Mouse (Mus musculus) neural tube, embryonic 11.5 days (tissue): ENCODE data around the gene Zc3h8. TPM values are rescaled to one million over a fixed set of nuclear protein-coding genes. Genes with fewer than 3 reads are reported as not detected.

Experiments used
- ATAC-seq: fragments of 200-750 bp; cut with Nextera tagmentation; 2 replicates; pipeline ENCODE4 v1.8.0; 2017; ENCODE audit warnings: moderate number of reproducible peaks, mild to moderate bottlenecking, moderate TSS enrichment, moderate library complexity; ENCODE audit not compliant: insufficient read depth, low FRiP score, low TSS enrichment
- DNase-seq: peaks from one replicate; pipeline ENCODE4 v3.0.0-alpha.2; 2015; ENCODE audit warnings: low spot score
- H3K27ac ChIP-seq: fragments of 300-500 bp; sonication (generic); 2 replicates; pipeline ENCODE4 v1.5.1; 2014; ENCODE audit warnings: low read depth, mild to moderate bottlenecking, low read length
- H3K27me3 ChIP-seq: fragments of 300-500 bp; sonication (generic); 2 replicates; pipeline ENCODE4 v1.6.1; 2014; ENCODE audit warnings: mild to moderate bottlenecking, low read length, mixed read lengths; ENCODE audit not compliant: control insufficient read depth, insufficient read depth
- H3K36me3 ChIP-seq: fragments of 300-500 bp; sonication (generic); 2 replicates; pipeline ENCODE4 v1.6.1; 2014; ENCODE audit warnings: mild to moderate bottlenecking, low read length, moderate library complexity, mixed read lengths; ENCODE audit not compliant: control insufficient read depth, insufficient read depth
- H3K4me1 ChIP-seq: fragments of 300-500 bp; sonication (generic); 2 replicates; pipeline ENCODE4 v1.6.1; 2014; ENCODE audit warnings: low read length, mixed read lengths; ENCODE audit not compliant: control insufficient read depth, insufficient read depth
- H3K4me2 ChIP-seq: fragments of 300-500 bp; sonication (generic); 2 replicates; pipeline ENCODE4 v1.6.1; 2014; ENCODE audit warnings: low read depth, mild to moderate bottlenecking, moderate library complexity
- H3K4me3 ChIP-seq: fragments of 300-500 bp; sonication (generic); 2 replicates; pipeline ENCODE4 v1.5.1; 2014; ENCODE audit warnings: low read depth, low read length
- H3K9ac ChIP-seq: fragments of 300-500 bp; sonication (generic); 2 replicates; pipeline ENCODE4 v1.6.1; 2014; ENCODE audit warnings: mild to moderate bottlenecking, low read length
- H3K9me3 ChIP-seq: fragments of 300-500 bp; sonication (generic); 2 replicates; pipeline ENCODE4 v1.6.1; 2016; ENCODE audit warnings: low read length; ENCODE audit not compliant: control insufficient read depth
- WGBS: fragments of 180-500 bp; shearing (Covaris S2); extraction: QIAGEN DNeasy Blood & Tissue Kit; methylation state at CpG from one replicate; pipeline ENCODE4 v1.1.7; 2014; 5-methylcytosine and 5-hydroxymethylcytosine counted together
- polyA plus RNA-seq: library from polyadenylated mRNA; unstranded; fragments of >200 nt; fragmentation: Nextera tagmentation; extraction: Ambion mirVana; gene quantifications from 2 replicates; pipeline ENCODE4 v1.2.1, GENCODE M21; 2014

Zc3h8 gene
- polyA plus RNA-seq, 1 experiment from 2014 or later = 9.1 TPM

GRCm38 (mm10) chr2:128966236-128966635, 22.4 kb upstream of the Zc3h8 start:
- no peaks in the 10 kb centered on the region for H3K27me3 ChIP-seq
- peak overlapping the region; percentile 89 for H3K4me3 ChIP-seq
- peak overlapping the region; percentile 53 for H3K4me2 ChIP-seq
- peak overlapping the region; percentile 100 for H3K27ac ChIP-seq
- no peak overlapping the region for H3K9ac ChIP-seq
- no peak for DNase-seq
- 18% methylated on average over 6 of the region's 6 CpGs for WGBS
- no peaks in the 10 kb centered on the region for H3K9me3 ChIP-seq
- peaks cover 7% of the 10 kb centered on the region for H3K4me1 ChIP-seq
- no peaks in the 10 kb centered on the region for H3K36me3 ChIP-seq
- no peak for ATAC-seq

GRCm38 (mm10) chr2:128965505-128966105, 21.7 kb upstream of the Zc3h8 start:
- Histone ChIP-seq H3K27ac (peak overlapping the region; percentile 45; the same call in 1 of the 2 replicates), H3K9ac (peak overlapping the region; percentile 41; the same call in 1 of the 2 replicates), H3K4me2 (peak overlapping the region; percentile 53), H3K27me3 (no peaks in the 10 kb centered on the region), H3K9me3 (no peaks in the 10 kb centered on the region), H3K4me3 (no peak overlapping the region), H3K4me1 (peaks cover 7% of the 10 kb centered on the region), H3K36me3 (no peaks in the 10 kb centered on the region)
- no peak for DNase-seq
- WGBS = 39% methylated on average over 5 of the region's 5 CpGs
- no peak for ATAC-seq

GRCm38 (mm10) chr2:128954186-128954585, 10.3 kb upstream of the Zc3h8 start:
- Histone ChIP-seq H3K4me1 (no peaks in the 10 kb centered on the region), H3K27me3 (no peaks in the 10 kb centered on the region), H3K9ac (no peak overlapping the region), H3K36me3 (no peaks in the 10 kb centered on the region), H3K9me3 (no peaks in the 10 kb centered on the region), H3K4me2 (no peak overlapping the region), H3K4me3 (no peak overlapping the region), H3K27ac (no peak overlapping the region)
- no peak for ATAC-seq
- DNase-seq = no peak

- ATAC-seq (no peak), DNase-seq (no peak)
- H3K9ac ChIP-seq = no peak overlapping the region
- 34% methylated on average over 6 of the region's 6 CpGs for WGBS
- H3K36me3 ChIP-seq = no peaks in the 10 kb centered on the region
- H3K4me3 ChIP-seq = no peak overlapping the region
- H3K4me2 ChIP-seq = no peak overlapping the region
- no peak overlapping the region for H3K27ac ChIP-seq
- H3K27me3 ChIP-seq = no peaks in the 10 kb centered on the region
- H3K4me1 ChIP-seq = no peaks in the 10 kb centered on the region
- H3K9me3 ChIP-seq = no peaks in the 10 kb centered on the region
Measured at GRCm38 (mm10) chr2:128947962-128948588, 4.2 kb upstream of the Zc3h8 start.

- no peak overlapping the region for H3K27ac ChIP-seq
- H3K9ac ChIP-seq = no peak overlapping the region
- no peak overlapping the region for H3K4me2 ChIP-seq
- no peaks in the 10 kb centered on the region for H3K27me3 ChIP-seq
- DNase-seq = no peak
- ATAC-seq = no peak
- no peaks in the 10 kb centered on the region for H3K4me1 ChIP-seq
- no peaks in the 10 kb centered on the region for H3K9me3 ChIP-seq
- H3K4me3 ChIP-seq = no peak overlapping the region
- no peaks in the 10 kb centered on the region for H3K36me3 ChIP-seq
- WGBS = 95% methylated on average over 3 of the region's 3 CpGs
Measured at GRCm38 (mm10) chr2:128936256-128936655, 7.6 kb downstream of the Zc3h8 start.

- Histone ChIP-seq H3K4me1 (no peaks in the 10 kb centered on the region), H3K27me3 (no peaks in the 10 kb centered on the region), H3K9ac (no peak overlapping the region), H3K4me2 (no peak overlapping the region), H3K36me3 (peaks cover 3% of the 10 kb centered on the region; the same call in 1 of the 2 replicates), H3K9me3 (no peaks in the 10 kb centered on the region), H3K4me3 (no peak overlapping the region), H3K27ac (no peak overlapping the region)
- DNase-seq = no peak
- no peak for ATAC-seq
Measured at GRCm38 (mm10) chr2:128930704-128931103, 13.2 kb downstream of the Zc3h8 start.

- peaks cover 3% of the 10 kb centered on the region; the same call in 1 of the 2 replicates for H3K36me3 ChIP-seq
- DNase-seq (no peak), ATAC-seq (no peak)
- H3K27ac ChIP-seq = no peak overlapping the region
- no peaks in the 10 kb centered on the region for H3K27me3 ChIP-seq
- 83% methylated on average over 3 of the region's 3 CpGs for WGBS
- H3K4me1 ChIP-seq = no peaks in the 10 kb centered on the region
- H3K9ac ChIP-seq = no peak overlapping the region
- H3K9me3 ChIP-seq = no peaks in the 10 kb centered on the region
- H3K4me3 ChIP-seq = no peak overlapping the region
- no peak overlapping the region for H3K4me2 ChIP-seq
Measured at GRCm38 (mm10) chr2:128928446-128928845, 15.4 kb downstream of the Zc3h8 start.

- Histone ChIP-seq H3K27ac (no peak overlapping the region), H3K4me3 (no peak overlapping the region), H3K9me3 (no peaks in the 10 kb centered on the region), H3K4me1 (no peaks in the 10 kb centered on the region), H3K4me2 (no peak overlapping the region), H3K27me3 (no peaks in the 10 kb centered on the region), H3K36me3 (peaks cover 3% of the 10 kb centered on the region; the same call in 1 of the 2 replicates), H3K9ac (no peak overlapping the region)
- 91% methylated on average over 4 of the region's 4 CpGs for WGBS
- no peak for DNase-seq
- no peak for ATAC-seq
Measured at GRCm38 (mm10) chr2:128924799-128925198, 19.1 kb downstream of the Zc3h8 start.

GRCm38 (mm10) chr2:128916528-128916927, 27.3 kb downstream of the Zc3h8 start:
- WGBS = 76% methylated on average over 3 of the region's 3 CpGs
- no peak for ATAC-seq
- Histone ChIP-seq H3K9me3 (no peaks in the 10 kb centered on the region), H3K36me3 (no peaks in the 10 kb centered on the region), H3K4me3 (no peak overlapping the region), H3K9ac (no peak overlapping the region), H3K4me2 (no peak overlapping the region), H3K27ac (no peak overlapping the region), H3K27me3 (no peaks in the 10 kb centered on the region), H3K4me1 (no peaks in the 10 kb centered on the region)
- no peak for DNase-seq
